Mouse (Mus musculus) heart, postnatal 0 days (tissue): Measurements from ENCODE around the gene B4galnt1.

ENCODE experiments used
- CTCF ChIP-seq: IDR thresholded peaks from 2 replicates; pipeline ENCODE4 v1.5.1; 2016; ENCODE audit warnings: antibody characterized with exemption, control low read depth, low read depth
- EP300 ChIP-seq: IDR thresholded peaks from 2 replicates; pipeline ENCODE4 v1.6.1; 2016; ENCODE audit warnings: antibody characterized with exemption, low read depth

DNA sequence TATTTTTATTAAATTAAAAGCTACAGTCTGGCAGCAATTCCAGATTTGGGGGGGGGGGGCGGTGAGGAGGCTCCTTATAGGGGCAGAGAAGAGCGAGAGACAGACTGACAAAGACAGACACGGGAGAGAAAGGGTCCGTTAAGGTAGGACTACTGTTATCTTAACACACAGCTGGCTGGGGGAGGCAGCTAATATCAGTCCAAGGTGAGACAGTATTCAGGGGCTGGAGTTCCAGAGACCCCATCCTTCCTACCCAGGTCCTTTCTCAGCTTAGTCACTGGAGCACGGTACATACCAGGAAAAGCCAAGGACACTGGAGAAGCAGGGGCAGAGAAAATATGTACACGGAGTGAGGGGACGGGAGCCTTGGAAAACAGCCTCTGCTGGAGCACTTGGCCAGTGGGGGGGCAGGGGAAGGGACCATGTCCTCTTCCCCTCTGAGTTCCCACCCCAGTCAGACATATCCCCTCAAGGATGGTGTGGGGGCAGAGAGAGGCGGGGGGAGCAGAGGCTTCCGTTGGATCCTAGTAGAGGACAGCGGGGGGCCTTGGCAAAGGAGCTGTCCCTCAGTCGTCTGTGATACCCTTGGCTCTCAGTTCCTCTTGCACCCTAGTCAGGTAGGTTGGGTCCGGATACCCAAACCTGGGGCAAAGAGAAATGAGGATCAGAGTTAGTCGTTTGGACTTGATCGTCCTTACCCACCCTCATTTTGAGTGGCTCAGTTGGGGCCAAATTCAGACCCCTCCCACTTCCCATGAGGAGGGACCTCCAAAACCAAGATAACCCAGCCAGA lies 25.6 kb downstream of the B4galnt1 start:
- no peak for TF ChIP-seq CTCF
- TF ChIP-seq EP300 = no peak
